Mouse (Mus musculus): ENCODE results near the gene Rufy4. TPM values are rescaled to one million over a fixed set of nuclear protein-coding genes. Genes with fewer than 3 reads are reported as not detected.
A peak's percentile ranks its signal among the peaks of the same experiment; 100 is the strongest.

Rufy4 gene
- total and polyA plus RNA-seq, 3 experiments = not detected

- no peaks in the 10 kb centered on the region for H3K27me3 ChIP-seq (replicated peaks)
- dilution Hi-C loops (cut with MboI; ENCODE audit: extremely low pct_ligation_motif_present, extremely low pct_unique_long_range_greater_than_20kb, low sequenced_read_pairs) = no loop called here
Measured at GRCm38 (mm10) chr1:74141781-74142180, 16.4 kb downstream of the Rufy4 start.

DNA sequence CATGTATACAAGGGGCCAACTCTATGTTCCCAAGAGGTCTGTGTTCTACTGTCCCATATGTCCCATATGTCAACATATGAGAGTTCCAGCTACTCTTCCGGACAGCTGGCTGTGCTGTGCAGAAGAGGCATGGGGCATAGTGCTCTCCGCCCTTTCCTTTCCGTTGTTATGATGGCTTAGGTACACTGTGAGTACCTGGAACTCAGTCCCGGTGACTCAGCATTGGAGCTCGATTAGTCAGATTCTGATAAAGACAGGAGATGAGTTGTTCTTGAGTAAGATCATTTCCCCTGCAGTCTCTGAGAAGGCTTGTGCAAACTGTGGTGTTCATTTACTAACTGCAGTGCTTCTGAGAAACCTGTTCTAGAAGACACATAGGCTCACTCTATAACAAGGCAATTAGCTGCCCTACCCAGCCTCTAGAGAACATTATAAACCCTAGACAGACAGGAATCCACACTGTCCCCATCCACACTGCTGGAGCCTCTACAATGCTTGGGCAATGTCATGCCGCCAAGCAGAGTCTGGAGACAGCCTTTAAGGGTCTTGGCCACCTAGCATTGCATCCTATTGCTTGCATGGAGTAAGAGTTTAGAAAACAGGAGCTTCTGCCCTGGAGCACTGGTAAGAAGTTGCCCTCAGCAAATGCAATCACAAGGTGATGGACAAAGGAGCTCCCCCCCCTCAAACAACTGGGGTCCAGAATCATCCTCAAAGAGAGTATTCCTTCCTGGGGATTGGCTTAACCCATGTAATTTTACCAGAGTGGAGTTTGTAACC is 24.0 kb downstream of the Rufy4 start:
- no peak for DNase-seq (ENCODE audit: extremely low read depth)
- in situ Hi-C loops (cut with MboI; ENCODE audit: low pct_ligation_motif_present, low pct_unique_long_range_greater_than_20kb, low sequenced_read_pairs) (no loop called here), dilution Hi-C loops (cut with MboI; ENCODE audit: extremely low pct_ligation_motif_present, extremely low pct_unique_long_range_greater_than_20kb, low sequenced_read_pairs) (no loop called here)
- H3K27me3 ChIP-seq (replicated peaks) = peaks cover 5% of the 10 kb centered on the region
- TF ChIP-seq EP300 (IDR thresholded peaks at IDR 0.05; ENCODE audit: low read length) = no peak
- TF ChIP-seq MAZ (IDR thresholded peaks at IDR 0.05; ENCODE audit: low read depth, low read length) = no peak
- no peak for TF ChIP-seq UBTF (IDR thresholded peaks at IDR 0.05; ENCODE audit: low read depth, low read length)
- TF ChIP-seq NELFE (IDR thresholded peaks at IDR 0.05; ENCODE audit: low read depth, low read length) = no peak
- H3K27ac ChIP-seq (ENCODE audit: insufficient read depth, low read depth) = no peak overlapping the region
- H3K9ac ChIP-seq (ENCODE audit: insufficient read depth, low read depth) = no peak overlapping the region
- H3K4me1 ChIP-seq (ENCODE audit: control insufficient read depth in 1 of 2, insufficient read depth in 2 of 2) = peaks cover 3 to 25% of the 10 kb centered on the region in 2 experiments; a peak in 2 of 4 replicates
- H3K36me3 ChIP-seq (replicated peaks in 1 of 2; ENCODE audit: control insufficient read depth in 1 of 2, insufficient read depth in 1 of 2, low read length in 1 of 2) = no peaks in the 10 kb centered on the region
- no peak overlapping the region for H3K4me2 ChIP-seq (ENCODE audit: insufficient read depth, low read depth, poor library complexity, severe bottlenecking)
- no peaks in the 10 kb centered on the region for H3K9me3 ChIP-seq (replicated peaks; ENCODE audit: low read length)
- H3K79me2 ChIP-seq (replicated peaks; ENCODE audit: control insufficient read depth, extremely low read depth, insufficient read depth, poor library complexity, severe bottlenecking) = no peaks in the 10 kb centered on the region
- no peak overlapping the region for H3K4me3 ChIP-seq (replicated peaks in 1 of 3; ENCODE audit: low read depth in 2 of 3, low read length in 2 of 3, poor library complexity in 1 of 3)

More at GRCm38 (mm10) chr1:74141781-74142180, 16.4 kb downstream of the Rufy4 start:
- no peak overlapping the region for H3K4me2 ChIP-seq (ENCODE audit: insufficient read depth, low read depth, poor library complexity, severe bottlenecking)
- DNase-seq (ENCODE audit: extremely low read depth) = no peak
- in situ Hi-C loops (cut with MboI; ENCODE audit: low pct_ligation_motif_present, low pct_unique_long_range_greater_than_20kb, low sequenced_read_pairs) = no loop called here
- no peak overlapping the region for H3K4me3 ChIP-seq (replicated peaks in 1 of 3; ENCODE audit: low read depth in 2 of 3, low read length in 2 of 3, poor library complexity in 1 of 3)
- H3K9me3 ChIP-seq (replicated peaks; ENCODE audit: low read length) = no peaks in the 10 kb centered on the region
- H3K9ac ChIP-seq (ENCODE audit: insufficient read depth, low read depth) = no peak overlapping the region
- no peaks in the 10 kb centered on the region for H3K36me3 ChIP-seq (replicated peaks in 1 of 2; ENCODE audit: control insufficient read depth in 1 of 2, insufficient read depth in 1 of 2, low read length in 1 of 2)
- H3K4me1 ChIP-seq (ENCODE audit: control insufficient read depth in 1 of 2, insufficient read depth in 2 of 2) = peaks cover 0 to 3% of the 10 kb centered on the region in 2 experiments; a peak in 2 of 4 replicates
- H3K79me2 ChIP-seq (replicated peaks; ENCODE audit: control insufficient read depth, extremely low read depth, insufficient read depth, poor library complexity, severe bottlenecking) = no peaks in the 10 kb centered on the region
- H3K27ac ChIP-seq (ENCODE audit: insufficient read depth, low read depth) = no peak overlapping the region
- TF ChIP-seq NRF1 (IDR thresholded peaks at IDR 0.05; ENCODE audit: low read depth, low read length) (peak; percentile 72), TBP (conservative IDR thresholded peaks at IDR 0.05; ENCODE audit: low read depth, low read length) (no peak), RCOR1 (conservative IDR thresholded peaks at IDR 0.05; ENCODE audit: low read depth, low read length) (no peak)

GRCm38 (mm10) chr1:74150101-74150500 is 24.8 kb downstream of the Rufy4 start:
- Histone ChIP-seq H3K4me3 (replicated peaks in 1 of 3; ENCODE audit: low read depth in 2 of 3, low read length in 2 of 3, poor library complexity in 1 of 3) (no peak overlapping the region), H3K36me3 (replicated peaks in 1 of 2; ENCODE audit: control insufficient read depth in 1 of 2, insufficient read depth in 1 of 2, low read length in 1 of 2) (no peaks in the 10 kb centered on the region), H3K9me3 (replicated peaks; ENCODE audit: low read length) (no peaks in the 10 kb centered on the region), H3K9ac (ENCODE audit: insufficient read depth, low read depth) (no peak overlapping the region), H3K27ac (ENCODE audit: insufficient read depth, low read depth) (no peak overlapping the region), H3K79me2 (replicated peaks; ENCODE audit: control insufficient read depth, extremely low read depth, insufficient read depth, poor library complexity, severe bottlenecking) (no peaks in the 10 kb centered on the region), H3K4me1 (ENCODE audit: control insufficient read depth in 1 of 2, insufficient read depth in 2 of 2) (peaks cover 3 to 28% of the 10 kb centered on the region in 2 experiments; a peak in 2 of 4 replicates), H3K4me2 (ENCODE audit: insufficient read depth, low read depth, poor library complexity, severe bottlenecking) (no peak overlapping the region), H3K27me3 (replicated peaks) (peaks cover 5% of the 10 kb centered on the region)
- TF ChIP-seq JUN (IDR thresholded peaks at IDR 0.05; ENCODE audit: insufficient read depth, low read depth, low read length) (no peak), CHD2 (IDR thresholded peaks at IDR 0.05; ENCODE audit: low read length) (no peak), RAD21 (IDR thresholded peaks at IDR 0.05; ENCODE audit: low read depth, low read length) (no peak), RCOR1 (conservative IDR thresholded peaks at IDR 0.05; ENCODE audit: low read depth, low read length) (no peak), CHD1 (IDR thresholded peaks at IDR 0.05; ENCODE audit: low read depth, low read length) (no peak)
- in situ Hi-C loops (cut with MboI; ENCODE audit: low pct_ligation_motif_present, low pct_unique_long_range_greater_than_20kb, low sequenced_read_pairs) (no loop called here), dilution Hi-C loops (cut with MboI; ENCODE audit: extremely low pct_ligation_motif_present, extremely low pct_unique_long_range_greater_than_20kb, low sequenced_read_pairs) (no loop called here)
- no peak for DNase-seq (ENCODE audit: extremely low read depth)

All from CH12.LX (cell line).